Mouse (Mus musculus) heart, postnatal 0 days (tissue): ENCODE results near the gene Suds3. TPM values are rescaled to one million over a fixed set of nuclear protein-coding genes. Genes with fewer than 3 reads are reported as not detected.

Experiments
- ATAC-seq: fragments of 200-750 bp; cut with Nextera tagmentation; 2 replicates; pipeline ENCODE4 v1.8.0; 2017; ENCODE audit warnings: low read depth, moderate number of reproducible peaks, moderate library complexity; ENCODE audit not compliant: insufficient read depth
- DNase-seq: peaks from one replicate; pipeline ENCODE4 v3.0.0-alpha.2; 2016; ENCODE audit warnings: low spot score
- H3K27ac ChIP-seq: fragments of 300-500 bp; sonication (generic); 2 replicates; pipeline ENCODE4 v1.5.1; 2014; ENCODE audit warnings: low read depth, mild to moderate bottlenecking
- H3K27me3 ChIP-seq: fragments of 300-500 bp; sonication (generic); 2 replicates; pipeline ENCODE4 v1.6.1; 2014; ENCODE audit warnings: low read length, mixed read lengths; ENCODE audit not compliant: control insufficient read depth, insufficient read depth
- H3K36me3 ChIP-seq: fragments of 300-500 bp; sonication (generic); replicated peaks from 2 replicates; pipeline ENCODE4 v1.6.1; 2014; ENCODE audit warnings: low read length, mixed read lengths; ENCODE audit not compliant: control insufficient read depth, insufficient read depth
- H3K4me1 ChIP-seq: fragments of 300-500 bp; sonication (generic); 2 replicates; pipeline ENCODE4 v1.6.1; 2014; ENCODE audit warnings: antibody characterized with exemption; ENCODE audit not compliant: control insufficient read depth, insufficient read depth
- H3K4me2 ChIP-seq: fragments of 300-500 bp; sonication (generic); 2 replicates; pipeline ENCODE4 v1.6.1; 2014; ENCODE audit warnings: low read depth, mild to moderate bottlenecking, low read length, moderate library complexity
- H3K4me3 ChIP-seq: fragments of 300-500 bp; sonication (generic); 2 replicates; pipeline ENCODE4 v1.5.1; 2014; ENCODE audit warnings: low read depth, low read length
- H3K9ac ChIP-seq: fragments of 300-500 bp; sonication (generic); replicated peaks from 2 replicates; pipeline ENCODE4 v1.6.1; 2014; ENCODE audit warnings: low read depth, low read length, mixed read lengths
- H3K9me3 ChIP-seq: fragments of 300-500 bp; sonication (generic); replicated peaks from 2 replicates; pipeline ENCODE4 v1.6.1; 2016; ENCODE audit warnings: low read length; ENCODE audit not compliant: control insufficient read depth
- CTCF ChIP-seq: IDR thresholded peaks from 2 replicates; pipeline ENCODE4 v1.5.1; 2016; ENCODE audit warnings: antibody characterized with exemption, control low read depth, low read depth
- EP300 ChIP-seq: IDR thresholded peaks from 2 replicates; pipeline ENCODE4 v1.6.1; 2016; ENCODE audit warnings: antibody characterized with exemption, low read depth
- WGBS: fragments of 180-500 bp; shearing (Covaris S2); extraction: QIAGEN DNeasy Blood & Tissue Kit; methylation state at CpG from one replicate; pipeline ENCODE4 v1.1.7; 2014; 5-methylcytosine and 5-hydroxymethylcytosine counted together
- polyA plus RNA-seq: library from polyadenylated mRNA; unstranded; fragments of >200 nt; fragmentation: Nextera tagmentation; extraction: Ambion mirVana; gene quantifications from 2 replicates; pipeline ENCODE4 v1.2.1, GENCODE M21; 2015
- total RNA-seq: library from RNA; depleted of rRNA; stranded (reverse); fragments of >200 nt; gene quantifications from 2 replicates; pipeline ENCODE4 v1.2.3, GENCODE M21; 2014; ENCODE audit warnings: low replicate concordance

Gene Suds3
- total and polyA plus RNA-seq, 2 experiments from 2014 or later: 36.9 to 50.1 TPM

DNA sequence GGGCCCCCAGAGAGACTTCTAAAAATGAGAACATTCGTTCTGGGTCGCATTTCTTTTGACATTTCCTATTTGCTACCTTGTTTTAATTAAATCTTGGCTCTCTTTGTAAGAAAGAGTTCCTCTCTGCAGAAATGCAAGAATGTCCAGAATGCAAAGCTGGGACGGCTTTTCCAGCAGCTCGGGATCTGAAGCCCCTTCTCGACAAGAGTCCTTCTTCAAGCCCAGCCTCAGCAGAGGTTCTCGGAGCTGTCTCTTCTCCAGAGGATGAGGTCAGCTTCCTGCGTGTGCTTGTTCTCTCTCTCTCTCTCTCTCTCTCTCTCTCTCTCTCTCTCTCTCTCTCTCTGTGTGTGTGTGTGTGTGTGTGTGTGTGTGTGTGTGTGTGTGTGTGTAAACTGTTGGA lies 1.8 kb upstream of the Suds3 start:
- H3K4me1 ChIP-seq: peaks cover 14% of the 10 kb centered on the region; the same call in 1 of the 2 replicates
- no peak overlapping the region for H3K27ac ChIP-seq
- 49% methylated on average over 7 of the region's 7 CpGs for WGBS
- no peaks in the 10 kb centered on the region for H3K27me3 ChIP-seq
- TF ChIP-seq CTCF (no peak), EP300 (no peak)
- no peak overlapping the region for H3K4me3 ChIP-seq
- H3K4me2 ChIP-seq: no peak overlapping the region
- ATAC-seq: no peak
- no peak overlapping the region for H3K9ac ChIP-seq
- H3K9me3 ChIP-seq: no peaks in the 10 kb centered on the region
- no peak for DNase-seq
- peaks cover 6% of the 10 kb centered on the region for H3K36me3 ChIP-seq

DNA sequence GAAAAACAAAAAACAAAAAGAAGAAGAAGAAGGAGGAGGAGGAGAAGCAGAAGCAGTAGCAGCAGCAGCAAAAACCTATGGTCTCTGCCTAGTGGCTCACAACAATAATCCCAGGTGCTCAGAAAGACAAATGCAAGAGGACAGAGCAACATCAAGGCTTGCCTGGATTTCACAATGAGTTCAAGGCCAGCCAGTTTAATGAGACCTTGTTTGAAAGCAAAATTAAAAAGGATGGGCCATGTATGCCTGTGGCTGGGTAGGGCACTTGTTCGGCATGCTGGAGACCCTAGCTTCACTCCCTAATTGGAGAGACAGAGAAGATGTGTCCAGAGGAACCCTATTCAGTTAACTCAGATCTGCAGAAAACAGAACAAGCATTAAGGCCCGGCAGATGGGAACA lies 1.3 kb upstream of the Suds3 start:
- DNase-seq: no peak
- 64% methylated on average over 2 of the region's 2 CpGs for WGBS

DNA sequence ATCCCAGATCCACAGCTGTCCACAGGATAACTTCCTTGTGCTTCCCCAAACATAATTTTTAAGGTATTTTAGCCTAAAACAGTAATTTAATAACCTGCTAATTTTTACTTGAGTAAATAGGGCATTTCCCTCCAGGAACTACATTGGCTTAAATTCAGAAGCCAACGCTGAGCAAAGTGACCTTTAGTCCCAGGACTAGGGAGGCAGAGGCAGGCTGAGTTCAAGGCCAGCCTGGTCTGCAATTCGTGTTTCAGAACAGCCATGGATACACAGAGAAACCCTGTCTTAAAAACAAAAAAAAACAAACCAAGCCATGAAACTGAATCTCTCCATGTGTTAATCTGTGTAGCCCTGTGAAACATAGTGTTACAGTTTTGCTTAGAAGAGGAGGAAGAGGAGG lies 747 bp upstream of the Suds3 start:
- no peak overlapping the region for H3K4me2 ChIP-seq
- peaks cover 16% of the 10 kb centered on the region for H3K36me3 ChIP-seq
- no peaks in the 10 kb centered on the region for H3K27me3 ChIP-seq
- no peak overlapping the region for H3K9ac ChIP-seq
- WGBS: 67% methylated on average over 2 of the region's 2 CpGs
- TF ChIP-seq EP300 (no peak), CTCF (no peak)
- no peak for ATAC-seq
- no peak overlapping the region for H3K27ac ChIP-seq
- no peak overlapping the region for H3K4me3 ChIP-seq
- peaks cover 14% of the 10 kb centered on the region; the same call in 1 of the 2 replicates for H3K4me1 ChIP-seq
- no peak for DNase-seq
- no peaks in the 10 kb centered on the region for H3K9me3 ChIP-seq

More for the DNA sequence above, 1.3 kb upstream of the Suds3 start:
- no peak for TF ChIP-seq CTCF
- TF ChIP-seq EP300: no peak
- Histone ChIP-seq H3K4me3 (no peak overlapping the region), H3K9ac (no peak overlapping the region), H3K4me2 (no peak overlapping the region), H3K4me1 (peaks cover 14% of the 10 kb centered on the region; the same call in 1 of the 2 replicates), H3K27me3 (no peaks in the 10 kb centered on the region), H3K36me3 (peaks cover 10% of the 10 kb centered on the region), H3K27ac (0 out of 2 replicates have a peak overlapping the region, but pooled peaks have one; percentile 7), H3K9me3 (no peaks in the 10 kb centered on the region)
- ATAC-seq: no peak

DNA sequence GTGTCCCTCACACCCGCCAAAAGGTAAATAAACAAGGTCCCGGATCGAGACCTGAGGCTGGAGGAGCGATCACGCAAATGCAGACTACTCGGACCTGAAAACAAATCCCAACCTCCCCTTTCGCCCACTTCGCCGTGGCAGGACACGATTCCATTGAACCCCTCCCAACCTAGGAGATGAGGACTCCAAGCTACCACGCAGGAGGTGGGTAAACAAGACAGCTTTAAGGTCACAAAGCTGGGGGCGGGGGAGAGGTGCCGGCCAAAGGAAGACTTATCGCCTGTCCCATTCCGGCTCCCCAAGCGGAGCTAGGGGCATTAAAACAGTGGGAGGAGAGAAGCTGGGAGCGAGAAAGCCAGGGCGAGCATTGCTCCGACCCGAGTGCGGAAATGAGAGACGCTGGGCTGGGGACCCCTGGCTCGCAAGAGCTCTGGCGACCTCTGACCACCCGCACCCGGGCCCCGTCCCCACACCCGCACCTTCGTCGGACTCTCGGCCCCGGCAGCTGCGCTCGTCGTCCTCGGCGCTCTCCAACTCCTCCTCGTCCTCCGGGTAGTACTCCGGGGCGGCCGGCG lies 633 bp downstream of the Suds3 start:
- Histone ChIP-seq H3K4me2 (peak overlapping the region; percentile 80), H3K27me3 (no peaks in the 10 kb centered on the region), H3K9me3 (no peaks in the 10 kb centered on the region), H3K27ac (peak overlapping the region; percentile 88), H3K9ac (peak overlapping the region; percentile 86), H3K36me3 (peaks cover 25% of the 10 kb centered on the region), H3K4me3 (peak overlapping the region; percentile 88), H3K4me1 (peaks cover 7% of the 10 kb centered on the region; the same call in 1 of the 2 replicates)
- WGBS: under 1% methylated on average over 37 of the region's 43 CpGs
- DNase-seq (no peak), ATAC-seq (no peak; the same call in 1 of the 2 replicates)
- TF ChIP-seq CTCF: no peak

DNA sequence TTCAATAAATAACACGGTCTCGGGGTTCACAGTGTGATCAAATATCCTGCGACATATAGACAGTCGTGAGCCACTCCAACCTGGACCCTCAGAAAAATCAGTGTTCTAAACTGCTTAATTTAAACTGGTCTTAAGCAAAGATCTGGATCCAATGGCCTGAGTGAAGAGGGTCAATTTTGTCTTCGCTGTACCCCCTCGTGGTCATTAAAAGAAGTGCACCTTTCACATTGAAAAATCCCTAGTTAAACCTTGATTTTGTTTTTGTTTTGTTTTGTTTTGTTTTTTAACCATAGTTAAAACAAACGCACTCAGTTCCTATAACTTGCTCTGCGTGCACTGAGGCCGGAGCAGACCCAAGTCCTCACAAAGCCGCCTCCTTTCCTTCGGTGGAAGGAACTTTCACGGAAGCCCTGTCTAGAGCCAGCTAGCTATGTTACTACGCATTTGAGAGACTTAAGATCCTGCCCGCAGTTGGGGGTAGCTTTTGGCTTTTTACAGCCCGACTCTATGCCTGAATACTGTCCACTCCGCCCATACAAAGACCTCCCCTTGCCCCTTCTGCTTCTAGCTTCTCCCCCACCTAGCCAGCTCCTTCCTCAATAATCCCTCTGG lies 1.2 kb downstream of the Suds3 start:
- no peaks in the 10 kb centered on the region for H3K27me3 ChIP-seq
- H3K4me2 ChIP-seq: peak overlapping the region; percentile 80
- 4% methylated on average over 16 of the region's 16 CpGs for WGBS
- peak overlapping the region; percentile 88 for H3K4me3 ChIP-seq
- no peaks in the 10 kb centered on the region for H3K9me3 ChIP-seq
- H3K9ac ChIP-seq: peak overlapping the region; percentile 86
- peak overlapping the region; percentile 88 for H3K27ac ChIP-seq
- no peak for ATAC-seq
- peak; percentile 50 for TF ChIP-seq CTCF
- TF ChIP-seq EP300: no peak
- peaks cover 7% of the 10 kb centered on the region; the same call in 1 of the 2 replicates for H3K4me1 ChIP-seq
- DNase-seq: peak; percentile 42
- H3K36me3 ChIP-seq: peaks cover 26% of the 10 kb centered on the region
